Mouse (Mus musculus): Measurements from ENCODE around the gene Pef1.

GRCm38 (mm10) chr4:130138441-130139213 is 36.3 kb downstream of the Pef1 start:
- TF ChIP-seq CTCF (IDR thresholded peaks at IDR 0.05; ENCODE audit: low read depth) = peak; percentile 89
- TF ChIP-seq EP300 (IDR thresholded peaks at IDR 0.05; ENCODE audit: low read depth) = no peak
